Mouse (Mus musculus) stomach, embryonic 15.5 days (tissue): Measurements from ENCODE around the gene Frmpd4. TPM values are rescaled to one million over a fixed set of nuclear protein-coding genes. Genes with fewer than 3 reads are reported as not detected.

Source experiments
- ATAC-seq: fragments of 200-750 bp; cut with Nextera tagmentation; 2 replicates; pipeline ENCODE4 v1.8.0; 2017; ENCODE audit warnings: low read depth, moderate number of reproducible peaks, moderate TSS enrichment; ENCODE audit not compliant: insufficient read depth, low FRiP score
- H3K27ac ChIP-seq: fragments of 300-500 bp; sonication (generic); 2 replicates; pipeline ENCODE4 v1.5.1; 2015; ENCODE audit warnings: mild to moderate bottlenecking, inconsistent platforms
- H3K27me3 ChIP-seq: fragments of 300-500 bp; sonication (generic); replicated peaks from 2 replicates; pipeline ENCODE4 v1.6.1; 2015; ENCODE audit warnings: inconsistent platforms
- H3K36me3 ChIP-seq: fragments of 300-500 bp; sonication (generic); 2 replicates; pipeline ENCODE4 v1.6.1; 2015; ENCODE audit warnings: inconsistent platforms
- H3K4me1 ChIP-seq: fragments of 300-500 bp; sonication (generic); 2 replicates; pipeline ENCODE4 v1.6.1; 2015; ENCODE audit warnings: inconsistent platforms
- H3K4me2 ChIP-seq: fragments of 300-500 bp; sonication (generic); 2 replicates; pipeline ENCODE4 v1.6.1; 2015; ENCODE audit warnings: mild to moderate bottlenecking, inconsistent platforms
- H3K4me3 ChIP-seq: fragments of 300-500 bp; sonication (generic); replicated peaks from 2 replicates; pipeline ENCODE4 v1.5.1; 2015; ENCODE audit warnings: inconsistent platforms
- H3K9ac ChIP-seq: fragments of 300-500 bp; sonication (generic); 2 replicates; pipeline ENCODE4 v1.6.1; 2015; ENCODE audit warnings: inconsistent platforms
- H3K9me3 ChIP-seq: fragments of 300-500 bp; sonication (generic); 2 replicates; pipeline ENCODE4 v1.6.1; 2016; ENCODE audit warnings: inconsistent platforms
- WGBS: fragments of 180-500 bp; shearing (Covaris S2); methylation state at CpG from one replicate; pipeline ENCODE4 v1.1.7; 2015; 5-methylcytosine and 5-hydroxymethylcytosine counted together
- polyA plus RNA-seq: library from polyadenylated mRNA; unstranded; fragments of >200 nt; fragmentation: Nextera tagmentation; extraction: Ambion mirVana; gene quantifications from 2 replicates; pipeline ENCODE4 v1.2.1, GENCODE M21; 2015

Gene Frmpd4
- polyA plus RNA-seq, 1 experiment from 2014 or later = 0.30 TPM

DNA sequence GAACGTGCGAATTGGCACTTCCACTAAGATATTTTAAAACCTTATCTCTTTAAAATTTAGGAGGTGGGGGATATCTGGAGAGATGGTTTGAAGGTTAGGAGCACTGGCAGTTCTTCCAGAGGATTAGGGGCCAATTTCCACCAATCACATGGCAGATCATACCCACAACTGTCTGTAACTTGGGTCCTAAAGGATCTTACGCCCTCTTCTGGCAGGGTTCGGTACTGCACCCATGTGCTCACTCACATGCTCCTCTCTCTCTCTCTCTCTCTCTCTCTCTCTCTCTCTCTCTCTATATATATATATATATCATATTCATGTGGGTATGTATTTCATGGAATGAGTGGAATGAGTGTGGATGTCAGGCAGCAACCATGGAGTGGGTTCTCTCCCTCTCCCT lies 759.7 kb downstream of the Frmpd4 start:
- Histone ChIP-seq H3K4me1 (no peaks in the 10 kb centered on the region), H3K9ac (no peak overlapping the region), H3K36me3 (no peaks in the 10 kb centered on the region), H3K27me3 (no peaks in the 10 kb centered on the region), H3K4me2 (no peak overlapping the region), H3K4me3 (no peak overlapping the region), H3K27ac (no peak overlapping the region), H3K9me3 (no peaks in the 10 kb centered on the region)
- whole genome bisulfite sequencing = 56% methylated on average over 4 of the region's 4 CpGs
- no peak for ATAC-seq

DNA sequence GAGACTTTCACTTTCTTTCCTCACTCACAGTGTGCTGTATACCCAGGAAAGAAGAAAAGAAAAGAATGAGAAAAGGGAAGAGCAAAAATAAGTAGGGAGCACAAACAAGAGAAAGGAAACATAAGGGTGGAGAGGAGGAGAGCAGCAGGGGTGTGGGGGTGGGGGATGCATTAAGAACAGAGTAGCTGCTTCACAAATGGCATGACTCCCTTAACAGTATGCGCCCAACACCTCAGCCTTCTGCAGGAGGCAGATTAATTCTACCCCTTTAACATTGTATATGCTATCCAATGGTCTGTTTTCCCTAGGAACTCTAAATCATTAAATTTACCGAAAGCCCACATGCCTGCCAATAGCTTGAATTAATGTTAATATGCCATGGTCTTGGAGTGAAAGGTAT lies 766.9 kb downstream of the Frmpd4 start:
- Histone ChIP-seq H3K4me2 (no peak overlapping the region), H3K36me3 (no peaks in the 10 kb centered on the region), H3K4me1 (no peaks in the 10 kb centered on the region), H3K27ac (no peak overlapping the region), H3K9ac (no peak overlapping the region), H3K4me3 (no peak overlapping the region), H3K27me3 (no peaks in the 10 kb centered on the region), H3K9me3 (no peaks in the 10 kb centered on the region)
- WGBS = 70% methylated on average over 2 of the region's 2 CpGs
- no peak for ATAC-seq

GRCm38 (mm10) chrX:167808572-167808971 lies 768.5 kb downstream of the Frmpd4 start:
- H3K36me3 ChIP-seq = no peaks in the 10 kb centered on the region
- WGBS = 93% methylated on average over 5 of the region's 5 CpGs
- no peak overlapping the region for H3K27ac ChIP-seq
- no peak for ATAC-seq
- no peak overlapping the region for H3K9ac ChIP-seq
- no peaks in the 10 kb centered on the region for H3K4me1 ChIP-seq
- no peak overlapping the region for H3K4me3 ChIP-seq
- no peaks in the 10 kb centered on the region for H3K27me3 ChIP-seq
- H3K4me2 ChIP-seq = no peak overlapping the region
- H3K9me3 ChIP-seq = no peaks in the 10 kb centered on the region

- no peaks in the 10 kb centered on the region for H3K36me3 ChIP-seq
- H3K4me3 ChIP-seq = no peak overlapping the region
These were observed 788.3 kb downstream of the Frmpd4 start for GRCm38 (mm10) chrX:167788737-167789136.

DNA sequence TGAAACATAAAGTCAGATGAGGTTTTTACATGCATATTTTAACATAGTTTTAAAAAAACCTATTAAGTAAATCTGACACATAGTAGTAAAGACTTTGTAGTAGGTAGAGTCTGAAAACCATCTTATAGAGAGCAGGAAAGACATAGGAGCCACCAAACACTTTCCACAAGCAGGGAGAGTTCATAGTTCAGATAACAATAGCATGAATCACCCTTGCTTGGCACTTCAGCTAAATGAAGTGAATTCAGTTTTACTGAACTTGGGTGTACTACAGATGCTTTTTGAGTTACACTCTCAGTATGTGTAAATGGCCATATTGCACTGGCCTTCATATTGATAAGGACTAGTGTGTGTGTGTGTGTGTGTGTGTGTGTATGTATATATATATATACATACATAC lies 793.5 kb downstream of the Frmpd4 start:
- Histone ChIP-seq H3K9me3 (no peaks in the 10 kb centered on the region), H3K4me1 (no peaks in the 10 kb centered on the region), H3K9ac (no peak overlapping the region), H3K4me2 (no peak overlapping the region), H3K4me3 (no peak overlapping the region), H3K36me3 (no peaks in the 10 kb centered on the region), H3K27me3 (no peaks in the 10 kb centered on the region), H3K27ac (no peak overlapping the region)
- no peak for ATAC-seq

More at GRCm38 (mm10) chrX:167788737-167789136, 788.3 kb downstream of the Frmpd4 start:
- Histone ChIP-seq H3K4me1 (no peaks in the 10 kb centered on the region), H3K9ac (no peak overlapping the region), H3K9me3 (no peaks in the 10 kb centered on the region), H3K27ac (no peak overlapping the region), H3K4me2 (no peak overlapping the region), H3K27me3 (no peaks in the 10 kb centered on the region)
- no peak for ATAC-seq
- 85% methylated on average over 2 of the region's 2 CpGs for WGBS

- ATAC-seq = no peak
- H3K4me1 ChIP-seq = no peaks in the 10 kb centered on the region
- no peak overlapping the region for H3K9ac ChIP-seq
- H3K36me3 ChIP-seq = no peaks in the 10 kb centered on the region
- H3K27ac ChIP-seq = no peak overlapping the region
- no peak overlapping the region for H3K4me3 ChIP-seq
- H3K27me3 ChIP-seq = 0 out of 2 replicates have a peak, but pooled peaks cover 3% of the 10 kb centered on the region
- H3K9me3 ChIP-seq = no peaks in the 10 kb centered on the region
- WGBS = 72% methylated on average over 3 of the region's 3 CpGs
- no peak overlapping the region for H3K4me2 ChIP-seq
These were observed 857.5 kb downstream of the Frmpd4 start for GRCm38 (mm10) chrX:167719564-167719981.

DNA sequence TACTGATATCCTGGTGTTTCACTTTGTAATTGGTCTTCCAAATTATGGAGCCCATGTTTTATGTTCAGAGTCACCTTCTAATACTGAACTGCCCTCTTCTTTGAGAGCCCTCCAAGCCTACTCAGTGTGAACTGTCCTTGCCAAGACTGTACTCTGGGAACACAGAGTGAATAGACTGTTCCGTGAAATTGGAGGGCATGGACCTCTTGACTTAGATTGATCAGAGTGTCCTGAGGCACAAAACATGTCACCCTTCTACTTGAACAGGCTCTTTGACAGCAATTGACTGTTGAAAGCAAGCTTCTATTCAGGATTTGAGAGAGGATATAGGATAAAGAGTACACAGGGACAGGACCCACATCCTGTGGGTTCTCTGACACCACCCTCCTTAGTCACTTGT lies 857.9 kb downstream of the Frmpd4 start:
- Histone ChIP-seq H3K4me3 (no peak overlapping the region), H3K27me3 (0 out of 2 replicates have a peak, but pooled peaks cover 3% of the 10 kb centered on the region), H3K4me1 (no peaks in the 10 kb centered on the region), H3K4me2 (no peak overlapping the region), H3K9ac (no peak overlapping the region), H3K27ac (no peak overlapping the region), H3K9me3 (no peaks in the 10 kb centered on the region), H3K36me3 (no peaks in the 10 kb centered on the region)
- 68% methylated on average over 1 of the region's 1 CpGs for WGBS
- no peak for ATAC-seq

- Histone ChIP-seq H3K9me3 (no peaks in the 10 kb centered on the region), H3K36me3 (no peaks in the 10 kb centered on the region)
These were observed 922.1 kb downstream of the Frmpd4 start for GRCm38 (mm10) chrX:167654806-167655495.

DNA sequence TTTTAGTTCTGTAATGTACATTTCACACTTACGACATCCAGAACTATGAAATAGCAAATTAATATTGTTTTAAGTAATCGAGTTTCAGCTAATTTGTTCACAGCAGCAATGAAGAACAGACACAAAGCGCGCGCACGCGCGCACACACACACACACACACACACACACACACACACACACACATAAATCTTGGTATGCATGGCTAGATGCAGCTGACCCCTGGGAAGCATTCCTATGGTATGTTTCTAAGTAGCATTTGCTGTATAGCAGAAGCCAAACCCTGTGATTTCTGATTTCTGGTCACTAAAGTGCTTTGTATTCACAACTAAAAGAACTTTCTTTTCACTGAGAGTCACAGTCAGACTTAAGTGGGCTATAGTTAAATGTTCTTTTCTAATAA lies 922.8 kb downstream of the Frmpd4 start:
- ATAC-seq = no peak
- Histone ChIP-seq H3K27me3 (0 out of 2 replicates have a peak, but pooled peaks cover 3% of the 10 kb centered on the region), H3K9me3 (no peaks in the 10 kb centered on the region), H3K4me2 (no peak overlapping the region), H3K27ac (no peak overlapping the region), H3K36me3 (no peaks in the 10 kb centered on the region), H3K4me1 (no peaks in the 10 kb centered on the region), H3K4me3 (no peak overlapping the region), H3K9ac (no peak overlapping the region)
- WGBS = 89% methylated on average over 8 of the region's 8 CpGs

More at GRCm38 (mm10) chrX:167654806-167655495, 922.1 kb downstream of the Frmpd4 start:
- Histone ChIP-seq H3K4me1 (no peaks in the 10 kb centered on the region), H3K27ac (no peak overlapping the region), H3K4me2 (no peak overlapping the region), H3K4me3 (no peak overlapping the region), H3K9ac (no peak overlapping the region), H3K27me3 (0 out of 2 replicates have a peak, but pooled peaks cover 3% of the 10 kb centered on the region)
- no peak for ATAC-seq
- 44% methylated on average over 5 of the region's 5 CpGs for WGBS

- ATAC-seq = no peak
- no peak overlapping the region for H3K4me2 ChIP-seq
- no peak overlapping the region for H3K9ac ChIP-seq
- no peak overlapping the region for H3K27ac ChIP-seq
- H3K4me3 ChIP-seq = no peak overlapping the region
- no peaks in the 10 kb centered on the region for H3K27me3 ChIP-seq
- H3K4me1 ChIP-seq = no peaks in the 10 kb centered on the region
- H3K36me3 ChIP-seq = no peaks in the 10 kb centered on the region
- no peaks in the 10 kb centered on the region for H3K9me3 ChIP-seq
These were observed 979.3 kb downstream of the Frmpd4 start for GRCm38 (mm10) chrX:167597639-167598217.

DNA sequence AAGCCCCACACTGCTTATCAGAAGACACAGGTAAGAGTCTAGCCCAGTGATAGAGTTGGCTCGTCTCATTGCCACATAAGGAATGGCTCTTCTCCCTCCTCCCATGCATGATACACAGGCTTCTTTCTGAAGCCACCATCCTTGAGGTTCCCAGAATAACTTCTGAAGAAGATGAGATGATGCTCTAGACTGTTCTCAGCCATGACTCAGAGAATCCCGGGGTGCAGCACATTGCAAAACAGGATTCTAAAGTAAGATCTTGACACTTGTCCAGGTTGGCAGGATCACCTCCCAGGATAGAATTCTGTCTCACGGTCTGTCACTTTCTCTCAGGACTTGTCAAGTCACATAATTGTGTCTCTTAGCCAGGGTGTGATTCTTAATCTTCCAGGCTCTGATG lies 1024.2 kb downstream of the Frmpd4 start:
- Histone ChIP-seq H3K9me3 (no peaks in the 10 kb centered on the region), H3K4me2 (no peak overlapping the region), H3K4me3 (no peak overlapping the region), H3K27ac (no peak overlapping the region), H3K27me3 (no peaks in the 10 kb centered on the region), H3K4me1 (no peaks in the 10 kb centered on the region), H3K9ac (no peak overlapping the region), H3K36me3 (no peaks in the 10 kb centered on the region)
- no peak for ATAC-seq
- 94% methylated on average over 3 of the region's 3 CpGs for WGBS

DNA sequence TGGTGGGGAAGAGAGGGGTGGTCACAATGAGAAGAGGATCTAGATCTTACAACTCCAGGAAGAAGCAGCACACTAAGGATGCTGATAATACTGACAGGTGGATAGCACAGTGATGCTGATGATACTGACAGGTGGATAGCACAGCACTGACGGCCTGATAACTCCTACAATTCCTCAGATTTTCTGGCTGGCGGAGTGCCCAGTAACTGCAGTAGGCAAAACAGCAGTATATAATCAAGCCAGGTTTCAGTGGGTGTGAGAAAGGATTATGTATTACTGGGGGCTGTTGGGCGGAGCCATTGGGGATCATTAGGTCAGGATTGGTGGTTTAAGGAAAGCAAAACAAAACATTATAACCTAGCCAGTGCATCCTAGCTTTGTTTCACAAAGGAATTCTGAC lies 1053.9 kb downstream of the Frmpd4 start:
- Histone ChIP-seq H3K36me3 (no peaks in the 10 kb centered on the region), H3K9me3 (no peaks in the 10 kb centered on the region), H3K27ac (no peak overlapping the region), H3K4me3 (no peak overlapping the region), H3K27me3 (0 out of 2 replicates have a peak, but pooled peaks cover 2% of the 10 kb centered on the region), H3K9ac (no peak overlapping the region), H3K4me2 (no peak overlapping the region), H3K4me1 (no peaks in the 10 kb centered on the region)
- 79% methylated on average over 3 of the region's 3 CpGs for WGBS
- ATAC-seq = no peak
